Mouse (Mus musculus) neural tube, embryonic 15.5 days (tissue): Measurements from ENCODE around the gene Klhl10. TPM values are rescaled to one million over a fixed set of nuclear protein-coding genes. Genes with fewer than 3 reads are reported as not detected.

Experiments used
- ATAC-seq: fragments of 200-750 bp; cut with Nextera tagmentation; 2 replicates; pipeline ENCODE4 v1.8.0; 2017; ENCODE audit warnings: mild to moderate bottlenecking, moderate TSS enrichment, moderate library complexity; ENCODE audit not compliant: low FRiP score
- H3K27ac ChIP-seq: fragments of 300-500 bp; sonication (generic); replicated peaks from 2 replicates; pipeline ENCODE4 v1.5.1; 2015; ENCODE audit warnings: mild to moderate bottlenecking, inconsistent platforms
- H3K27me3 ChIP-seq: fragments of 300-500 bp; sonication (generic); replicated peaks from 2 replicates; pipeline ENCODE4 v1.6.1; 2015; ENCODE audit warnings: inconsistent platforms
- H3K36me3 ChIP-seq: fragments of 300-500 bp; sonication (generic); 2 replicates; pipeline ENCODE4 v1.6.1; 2015; ENCODE audit warnings: inconsistent platforms
- H3K4me1 ChIP-seq: fragments of 300-500 bp; sonication (generic); 2 replicates; pipeline ENCODE4 v1.6.1; 2015; ENCODE audit warnings: inconsistent platforms
- H3K4me2 ChIP-seq: fragments of 300-500 bp; sonication (generic); 2 replicates; pipeline ENCODE4 v1.6.1; 2015; ENCODE audit warnings: inconsistent platforms, mild to moderate bottlenecking, moderate library complexity
- H3K4me3 ChIP-seq: fragments of 300-500 bp; sonication (generic); replicated peaks from 2 replicates; pipeline ENCODE4 v1.5.1; 2015; ENCODE audit warnings: mild to moderate bottlenecking, inconsistent platforms
- H3K9ac ChIP-seq: fragments of 300-500 bp; sonication (generic); replicated peaks from 2 replicates; pipeline ENCODE4 v1.6.1; 2015; ENCODE audit warnings: mild to moderate bottlenecking, inconsistent platforms
- H3K9me3 ChIP-seq: fragments of 300-500 bp; sonication (generic); replicated peaks from 2 replicates; pipeline ENCODE4 v1.6.1; 2016; ENCODE audit warnings: inconsistent platforms
- WGBS: fragments of 180-500 bp; shearing (Covaris S2); methylation state at CpG from one replicate; pipeline ENCODE4 v1.1.7; 2015; ENCODE audit warnings: mixed read lengths; 5-methylcytosine and 5-hydroxymethylcytosine counted together
- polyA plus RNA-seq: library from polyadenylated mRNA; unstranded; fragments of >200 nt; fragmentation: Nextera tagmentation; extraction: Ambion mirVana; gene quantifications from 2 replicates; pipeline ENCODE4 v1.2.1, GENCODE M21; 2015

Klhl10 gene
- polyA plus RNA-seq, 1 experiment from 2014 or later, result 0.84 TPM

DNA sequence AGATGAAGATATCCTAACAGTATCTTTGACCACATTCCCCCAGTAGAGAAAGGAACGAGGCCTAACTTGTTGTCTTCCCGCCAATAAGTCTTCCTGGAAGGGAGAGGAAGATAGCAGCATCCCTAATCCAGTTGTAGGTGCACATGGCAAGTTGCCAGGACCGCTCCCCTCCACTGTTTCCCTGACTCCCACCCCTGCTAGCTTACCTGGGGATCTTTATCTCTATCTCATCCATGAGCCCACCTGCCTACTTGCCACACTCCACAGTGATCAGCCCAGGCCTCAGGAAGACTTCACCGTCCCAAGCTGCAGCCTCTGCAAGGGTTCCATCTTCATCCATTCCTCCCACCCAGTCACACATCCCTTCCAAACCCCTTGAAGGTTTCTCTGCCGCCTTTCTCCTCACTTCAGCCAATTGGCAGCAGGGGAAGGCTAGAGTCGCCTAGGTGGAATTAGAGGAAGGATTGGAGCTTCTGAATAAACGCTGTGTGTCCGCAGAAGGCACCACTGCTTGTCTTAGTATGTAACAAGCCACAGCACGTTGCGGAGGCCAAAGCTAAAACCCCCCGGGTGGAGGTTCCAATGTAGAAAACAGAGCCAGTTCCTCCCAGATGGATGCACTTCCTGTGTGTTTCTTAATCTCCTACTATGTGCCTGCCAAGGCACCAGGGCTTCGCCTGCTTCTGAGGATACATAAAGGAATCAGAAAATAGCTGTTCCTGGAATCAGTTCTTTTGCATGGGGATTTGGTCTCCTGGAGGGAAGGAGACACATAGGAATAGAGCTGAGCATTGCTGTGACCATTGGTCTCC lies 41.8 kb upstream of the Klhl10 start:
- Histone ChIP-seq H3K9me3 (no peaks in the 10 kb centered on the region), H3K4me1 (peaks cover 28% of the 10 kb centered on the region), H3K27ac (no peak overlapping the region), H3K4me2 (no peak overlapping the region), H3K9ac (no peak overlapping the region), H3K36me3 (no peaks in the 10 kb centered on the region), H3K4me3 (no peak overlapping the region), H3K27me3 (0 out of 2 replicates have a peak, but pooled peaks cover 3% of the 10 kb centered on the region)
- no peak for ATAC-seq
- 78% methylated on average over 12 of the region's 12 CpGs for WGBS

DNA sequence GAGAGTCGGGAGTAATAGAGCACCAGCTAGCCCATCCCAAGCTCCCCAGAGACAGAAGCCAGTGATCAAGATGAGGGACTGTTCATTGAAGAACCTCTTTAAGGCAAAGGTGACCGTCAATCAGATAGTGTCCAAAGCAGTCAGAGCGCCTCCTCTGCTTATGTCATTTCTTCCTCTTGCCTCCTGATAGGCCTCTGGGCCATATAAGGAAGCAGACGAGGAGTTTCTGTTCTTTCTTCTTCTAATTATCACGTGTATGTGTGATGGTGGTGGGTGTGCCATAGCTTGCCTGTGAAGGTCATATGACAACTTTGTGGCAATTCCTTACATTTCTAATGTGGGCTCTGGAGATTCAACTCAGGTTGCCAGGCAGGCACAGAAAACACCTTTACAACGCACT lies 40.9 kb upstream of the Klhl10 start:
- H3K27ac ChIP-seq, result no peak overlapping the region
- 85% methylated on average over 6 of the region's 6 CpGs for WGBS
- ATAC-seq, result no peak

DNA sequence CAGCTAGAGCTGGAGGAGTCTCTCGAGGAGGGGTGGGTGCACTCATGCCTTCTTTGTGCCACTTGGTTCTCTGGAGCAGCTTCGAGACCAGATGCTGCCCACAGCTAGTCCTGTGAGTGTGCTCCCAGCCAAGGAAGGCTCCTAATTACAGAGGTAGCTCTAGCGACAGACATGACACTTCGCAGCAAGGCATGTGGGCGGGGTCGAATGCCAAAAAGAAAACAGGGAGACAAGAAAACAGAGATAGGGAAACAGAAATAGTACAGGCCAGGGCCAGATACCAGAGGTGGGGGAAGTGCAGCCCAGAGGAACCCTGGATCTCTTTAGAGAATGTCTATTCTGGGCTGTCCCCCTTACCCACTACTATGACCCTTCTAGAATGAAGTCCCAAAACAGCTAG lies 39.5 kb upstream of the Klhl10 start:
- no peak overlapping the region for H3K9ac ChIP-seq
- H3K27ac ChIP-seq, result no peak overlapping the region
- 49% methylated on average over 6 of the region's 6 CpGs for WGBS
- no peaks in the 10 kb centered on the region for H3K27me3 ChIP-seq
- no peak overlapping the region for H3K4me2 ChIP-seq
- no peaks in the 10 kb centered on the region for H3K36me3 ChIP-seq
- ATAC-seq, result no peak
- peaks cover 5% of the 10 kb centered on the region; the same call in 1 of the 2 replicates for H3K4me1 ChIP-seq
- H3K4me3 ChIP-seq, result no peak overlapping the region
- H3K9me3 ChIP-seq, result no peaks in the 10 kb centered on the region

More for the DNA sequence above, 40.9 kb upstream of the Klhl10 start:
- Histone ChIP-seq H3K4me1 (peaks cover 19% of the 10 kb centered on the region), H3K27me3 (no peaks in the 10 kb centered on the region), H3K9me3 (no peaks in the 10 kb centered on the region), H3K36me3 (no peaks in the 10 kb centered on the region), H3K4me3 (no peak overlapping the region), H3K9ac (no peak overlapping the region), H3K4me2 (no peak overlapping the region)

DNA sequence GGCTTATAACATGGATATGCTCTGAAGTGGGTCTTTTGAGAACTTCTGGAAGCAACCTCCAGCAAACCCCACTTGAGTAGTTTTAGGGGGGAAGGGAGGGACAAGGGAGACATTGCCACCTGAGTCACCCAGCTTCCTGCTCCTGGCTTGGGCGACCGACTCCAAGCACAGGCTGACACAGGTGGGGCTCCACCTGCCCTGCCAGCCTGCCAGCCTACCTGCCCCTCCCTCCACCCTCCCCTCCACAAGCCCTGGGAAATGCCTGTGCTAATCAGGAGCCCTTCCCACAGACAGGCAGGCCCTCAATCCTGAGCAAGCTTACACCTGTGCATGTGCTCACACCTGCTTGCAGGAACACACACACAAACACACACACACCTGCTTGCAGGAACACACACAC lies 39.0 kb upstream of the Klhl10 start:
- H3K4me2 ChIP-seq, result no peak overlapping the region
- H3K36me3 ChIP-seq, result no peaks in the 10 kb centered on the region
- WGBS, result 93% methylated on average over 2 of the region's 2 CpGs
- no peak overlapping the region for H3K4me3 ChIP-seq
- no peak overlapping the region for H3K27ac ChIP-seq
- H3K9ac ChIP-seq, result no peak overlapping the region
- H3K4me1 ChIP-seq, result peaks cover 3% of the 10 kb centered on the region; the same call in 1 of the 2 replicates
- no peak for ATAC-seq
- H3K9me3 ChIP-seq, result no peaks in the 10 kb centered on the region
- no peaks in the 10 kb centered on the region for H3K27me3 ChIP-seq

DNA sequence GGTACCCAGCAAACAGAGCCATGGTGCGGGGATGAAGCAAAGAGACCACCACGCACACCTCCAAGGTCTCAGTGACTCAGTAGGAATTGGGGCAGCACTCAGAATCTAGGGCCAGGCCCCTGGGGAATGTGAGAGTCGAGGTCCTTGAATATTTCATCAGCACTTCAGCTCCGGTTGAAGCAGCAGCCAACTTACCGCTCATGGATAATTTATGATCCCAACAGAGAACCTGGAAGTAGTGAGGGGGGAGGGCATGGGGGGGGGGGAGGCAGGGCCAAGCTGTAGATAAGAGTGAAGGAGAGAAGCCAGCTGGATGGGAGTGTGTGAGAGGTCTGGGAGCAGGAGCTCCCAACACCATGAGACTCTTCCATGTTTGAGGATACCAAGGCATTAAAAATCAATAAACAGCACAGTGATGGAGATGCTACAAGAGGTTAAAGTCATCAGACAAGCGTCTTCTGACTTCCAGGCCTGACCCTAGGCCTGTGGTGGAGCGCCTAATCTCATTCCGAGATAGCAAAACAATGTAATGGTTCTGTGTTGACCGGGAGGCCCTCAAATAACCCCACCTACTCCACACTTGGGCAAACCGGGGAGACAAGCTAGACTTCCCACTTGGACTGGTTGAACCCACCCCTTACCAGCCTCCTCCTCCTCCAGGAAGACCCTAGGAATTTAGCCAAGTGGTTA lies 38.1 kb upstream of the Klhl10 start:
- H3K9me3 ChIP-seq, result no peaks in the 10 kb centered on the region
- no peak overlapping the region for H3K27ac ChIP-seq
- no peak overlapping the region for H3K4me3 ChIP-seq
- H3K4me1 ChIP-seq, result no peaks in the 10 kb centered on the region; the same call in 1 of the 2 replicates
- 71% methylated on average over 10 of the region's 10 CpGs for WGBS
- no peaks in the 10 kb centered on the region for H3K27me3 ChIP-seq
- no peak for ATAC-seq
- H3K4me2 ChIP-seq, result no peak overlapping the region
- H3K36me3 ChIP-seq, result no peaks in the 10 kb centered on the region
- no peak overlapping the region for H3K9ac ChIP-seq

GRCm38 (mm10) chr11:100404456-100405074 lies 37.2 kb upstream of the Klhl10 start:
- Histone ChIP-seq H3K27me3 (no peaks in the 10 kb centered on the region), H3K9me3 (no peaks in the 10 kb centered on the region), H3K4me2 (no peak overlapping the region), H3K36me3 (0 out of 2 replicates have a peak, but pooled peaks cover 7% of the 10 kb centered on the region), H3K4me3 (no peak overlapping the region), H3K9ac (no peak overlapping the region), H3K4me1 (no peaks in the 10 kb centered on the region; the same call in 1 of the 2 replicates), H3K27ac (no peak overlapping the region)
- no peak for ATAC-seq
- 83% methylated on average over 3 of the region's 3 CpGs for WGBS

DNA sequence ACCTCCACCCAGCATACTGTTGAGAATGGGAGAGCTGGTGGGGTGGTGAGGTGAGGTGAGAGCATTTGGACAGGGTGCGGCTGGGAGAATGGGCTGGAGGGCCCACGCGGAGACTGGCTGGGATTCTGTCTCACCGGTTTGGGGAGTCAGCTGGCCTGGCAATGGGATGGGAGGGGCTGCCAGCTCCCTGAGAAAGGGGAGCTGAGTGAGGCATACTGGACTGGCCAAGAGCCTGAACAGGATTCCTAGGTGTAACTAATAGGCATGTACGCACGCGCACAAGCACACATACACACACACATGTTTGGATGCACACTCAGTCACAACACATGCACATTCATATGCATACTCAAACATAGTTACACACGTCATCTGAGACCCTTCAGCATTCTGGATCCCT lies 35.4 kb upstream of the Klhl10 start:
- 83% methylated on average over 8 of the region's 8 CpGs for WGBS
- no peaks in the 10 kb centered on the region for H3K9me3 ChIP-seq

DNA sequence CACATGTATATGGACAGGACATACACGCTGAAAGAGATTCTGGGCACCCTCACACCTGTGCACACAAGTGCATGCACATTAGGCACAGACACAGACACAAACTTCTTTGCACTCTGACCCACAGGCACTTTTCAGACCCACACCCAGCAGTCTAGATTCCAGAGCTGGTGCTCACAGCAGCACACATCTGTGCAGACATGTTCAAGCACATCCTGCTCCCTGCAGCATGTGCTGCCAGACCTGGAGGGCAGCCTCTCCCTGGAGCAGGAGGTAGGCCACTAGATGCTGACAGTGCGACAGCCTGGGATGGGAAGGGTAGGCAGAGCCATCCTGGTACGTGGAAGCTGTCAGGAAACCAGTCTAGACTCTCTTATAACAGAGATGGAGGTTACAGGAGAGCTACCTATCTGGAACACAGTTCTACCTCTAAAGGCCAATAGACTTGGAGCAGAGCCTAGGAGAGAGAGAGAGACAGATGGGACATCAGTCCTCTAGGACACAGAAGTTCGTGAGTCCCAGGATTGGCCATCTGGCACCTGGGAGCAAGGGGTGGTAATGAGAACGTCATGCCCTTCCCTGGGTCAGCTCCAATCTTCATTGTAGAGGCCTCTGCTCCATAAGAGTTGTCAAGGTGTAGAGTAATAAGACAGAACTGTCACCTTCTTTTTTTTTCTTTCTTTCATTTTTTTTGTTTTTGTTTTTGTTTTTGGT lies 34.6 kb upstream of the Klhl10 start:
- 84% methylated on average over 5 of the region's 5 CpGs for WGBS
- no peak overlapping the region for H3K4me3 ChIP-seq
- H3K36me3 ChIP-seq, result peaks cover 7% of the 10 kb centered on the region; the same call in 1 of the 2 replicates
- H3K9me3 ChIP-seq, result no peaks in the 10 kb centered on the region
- H3K27ac ChIP-seq, result no peak overlapping the region
- H3K4me1 ChIP-seq, result peaks cover 10% of the 10 kb centered on the region
- no peaks in the 10 kb centered on the region for H3K27me3 ChIP-seq
- no peak overlapping the region for H3K4me2 ChIP-seq
- no peak for ATAC-seq
- H3K9ac ChIP-seq, result no peak overlapping the region

More for the DNA sequence above, 35.4 kb upstream of the Klhl10 start:
- H3K9ac ChIP-seq, result no peak overlapping the region
- no peaks in the 10 kb centered on the region for H3K27me3 ChIP-seq
- no peak overlapping the region for H3K4me3 ChIP-seq
- H3K4me2 ChIP-seq, result no peak overlapping the region
- no peak; the same call in 1 of the 2 replicates for ATAC-seq
- H3K4me1 ChIP-seq, result peaks cover 4% of the 10 kb centered on the region
- H3K36me3 ChIP-seq, result peaks cover 7% of the 10 kb centered on the region; the same call in 1 of the 2 replicates
- no peak overlapping the region for H3K27ac ChIP-seq

DNA sequence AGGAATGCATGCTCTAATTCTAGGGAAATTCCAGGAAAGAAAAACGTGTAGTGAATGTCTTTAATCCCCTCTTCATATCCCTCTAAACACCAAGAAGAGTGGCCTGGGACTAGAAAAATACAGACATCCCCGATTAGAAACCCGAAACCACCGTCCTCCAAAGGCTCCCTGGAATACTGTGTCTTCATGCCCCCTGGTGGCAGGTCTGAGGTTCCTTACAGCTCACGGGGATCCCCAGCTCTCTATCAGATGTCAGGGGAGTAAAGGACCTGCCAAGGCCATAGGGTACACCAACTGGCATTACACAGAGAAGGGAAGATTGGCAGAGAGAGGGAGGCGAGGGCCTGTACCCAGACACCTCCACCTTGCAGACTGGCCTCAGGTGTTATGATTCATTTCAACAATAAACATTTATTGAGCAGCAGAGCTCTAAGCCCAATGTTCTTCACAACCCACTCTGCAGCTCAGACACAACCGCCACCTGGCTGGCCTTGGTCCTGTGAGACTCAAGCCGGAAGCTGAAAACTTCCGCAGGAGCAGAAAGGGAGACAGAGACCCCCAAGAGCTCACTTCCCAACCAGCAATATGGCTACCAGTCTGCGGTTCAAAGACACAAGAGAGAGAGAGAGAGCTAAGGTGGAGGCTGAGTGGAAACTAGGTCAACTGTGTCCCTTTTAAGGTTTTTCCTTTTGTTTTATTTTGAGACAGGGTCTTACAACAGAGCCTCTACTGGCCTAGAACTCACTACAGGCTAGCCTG lies 33.5 kb upstream of the Klhl10 start:
- 45% methylated on average over 10 of the region's 10 CpGs for WGBS
- Histone ChIP-seq H3K4me3 (no peak overlapping the region), H3K4me1 (peaks cover 21% of the 10 kb centered on the region), H3K27me3 (no peaks in the 10 kb centered on the region), H3K36me3 (peaks cover 7% of the 10 kb centered on the region; the same call in 1 of the 2 replicates), H3K9me3 (no peaks in the 10 kb centered on the region), H3K27ac (no peak overlapping the region), H3K9ac (no peak overlapping the region), H3K4me2 (no peak overlapping the region)
- ATAC-seq, result no peak

GRCm38 (mm10) chr11:100408835-100409462 lies 32.8 kb upstream of the Klhl10 start:
- ATAC-seq, result no peak
- Histone ChIP-seq H3K9ac (no peak overlapping the region), H3K4me2 (no peak overlapping the region), H3K27me3 (no peaks in the 10 kb centered on the region), H3K4me1 (peaks cover 28% of the 10 kb centered on the region), H3K9me3 (no peaks in the 10 kb centered on the region), H3K36me3 (peaks cover 7% of the 10 kb centered on the region; the same call in 1 of the 2 replicates), H3K27ac (no peak overlapping the region), H3K4me3 (no peak overlapping the region)
- 93% methylated on average over 12 of the region's 12 CpGs for WGBS
